Mouse (Mus musculus) heart, adult 11 months (tissue): ENCODE measurements around the gene Nectin2.
"Not testable (repeated sequence)": the region's sequence is repeated elsewhere in the genome, so short reads cannot be mapped to it uniquely, and the experiment has no call there.

Experiments used
- DNase-seq: peaks from one replicate; pipeline ENCODE4 v3.0.0; 2022

Nectin2 gene

DNA sequence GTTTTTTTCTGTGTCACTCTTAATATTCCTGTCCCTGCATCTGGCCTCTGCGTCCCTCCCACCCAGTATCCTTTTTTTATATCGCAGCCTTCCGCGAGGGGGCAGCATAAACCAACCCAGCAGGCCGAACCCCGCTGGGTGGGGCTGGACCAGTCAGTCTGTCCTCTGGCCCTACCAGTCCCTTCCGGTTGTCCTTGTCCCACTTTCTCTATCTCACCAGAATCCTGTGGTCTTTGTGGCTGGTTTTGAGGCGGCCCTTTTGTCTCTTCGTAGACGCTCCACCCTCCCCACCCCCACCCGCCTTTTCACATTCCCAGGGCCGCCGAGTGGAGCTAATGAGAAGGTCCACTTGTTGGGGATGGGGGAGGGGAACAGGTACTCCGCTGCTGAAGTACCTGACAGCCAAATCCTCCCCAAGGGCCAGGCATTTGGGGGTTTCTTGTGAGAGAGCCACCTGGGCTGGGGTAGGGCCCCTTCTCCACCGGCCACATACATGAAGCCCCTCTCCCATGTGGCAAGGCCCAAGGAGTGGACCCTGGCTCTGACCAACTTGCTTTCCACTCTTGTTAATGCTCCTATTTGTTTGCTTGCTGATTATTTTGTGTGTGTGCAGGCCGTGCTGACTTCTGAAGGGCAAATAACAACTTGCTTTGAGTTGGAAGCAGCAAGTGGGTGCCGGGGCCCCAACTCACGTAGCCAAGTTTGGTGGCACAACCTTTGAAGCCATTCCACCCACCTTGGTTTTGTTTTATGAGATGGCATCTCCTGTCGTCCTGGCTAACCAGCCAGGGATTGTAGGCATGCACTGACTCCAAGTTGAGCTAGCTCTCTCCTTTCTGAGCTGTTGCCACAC, at the start of gene Nectin2:
Gene Nectin2, minus strand, starts transcription at position 267 of the 853 bp plus-strand sequence.
- DNase-seq, result peak; percentile 99

DNA sequence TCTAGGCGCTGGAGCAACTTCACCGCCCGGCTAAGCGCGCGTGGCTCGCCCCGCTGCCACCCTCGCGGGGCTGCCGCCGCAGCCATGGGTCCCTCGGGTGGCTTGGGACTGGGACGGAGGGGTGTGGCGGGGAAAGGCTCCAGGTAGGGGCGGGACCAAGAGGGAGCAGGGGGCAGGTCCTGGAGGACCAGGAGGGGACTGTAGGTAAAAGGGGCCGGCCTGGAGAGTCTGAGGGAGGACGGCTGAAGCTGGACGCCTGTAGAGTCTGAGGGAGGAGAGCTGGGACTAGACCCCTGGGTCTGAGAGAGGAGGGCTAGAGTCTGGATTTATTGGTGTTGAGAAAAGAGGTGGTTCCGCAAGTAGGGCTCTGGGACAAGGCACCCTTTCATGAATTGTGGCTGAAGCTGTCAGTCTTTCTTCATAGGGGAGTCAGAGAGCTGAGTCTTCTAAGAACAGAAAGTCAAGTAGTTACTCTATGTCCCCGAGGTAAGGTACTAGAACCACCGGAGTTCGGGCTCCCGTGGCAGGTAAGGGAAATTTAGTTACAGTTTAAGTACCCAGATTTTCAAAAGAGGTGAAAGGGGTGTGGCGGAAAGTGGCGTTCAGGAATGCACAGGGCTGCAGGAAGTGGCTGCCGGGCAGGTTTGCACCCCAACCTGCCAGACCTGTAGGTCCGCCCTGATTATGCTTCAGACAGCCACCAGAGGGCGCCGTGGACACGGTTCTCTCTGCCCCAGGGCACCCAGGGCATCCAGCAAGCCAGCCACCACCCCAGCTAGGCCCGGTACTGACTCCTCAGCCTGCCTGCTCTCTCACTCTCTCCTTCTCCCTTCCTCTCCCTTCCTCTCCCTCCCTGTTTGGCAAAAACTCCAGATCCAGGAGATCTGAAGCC, 46.7 kb upstream of the Nectin2 start, which contains the start of gene Cblc:
Gene Cblc, minus strand, starts transcription at position 113 of the 892 bp plus-strand sequence.
- peak; percentile 97 for DNase-seq

DNA sequence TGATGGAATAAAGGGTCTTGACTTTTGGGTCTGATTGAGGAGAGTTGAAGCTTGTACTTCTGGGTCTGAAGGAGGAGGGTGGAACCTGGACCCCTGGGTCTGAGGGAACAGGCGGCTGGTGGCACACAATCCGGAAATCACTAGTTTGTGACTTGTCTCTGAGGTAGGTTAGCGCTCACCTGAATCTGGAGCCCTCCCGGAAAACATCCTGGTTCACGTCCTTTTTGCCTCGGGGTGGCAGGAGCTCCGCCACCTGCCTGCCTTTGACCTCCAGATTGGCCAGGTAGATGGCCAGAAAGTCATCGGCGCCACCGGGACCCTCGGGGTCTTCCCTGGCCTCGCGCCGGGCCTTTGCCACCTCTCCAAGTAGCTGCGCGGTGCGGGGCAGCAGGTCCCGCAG, 46.0 kb upstream of the Nectin2 start:
- DNase-seq, result no peak

GRCm38 (mm10) chr7:19795236-19795635, 45.0 kb upstream of the Nectin2 start:
- DNase-seq, result no peak

- no peak for DNase-seq
Observed at GRCm38 (mm10) chr7:19792701-19793630, 42.7 kb upstream of the Nectin2 start.

DNA sequence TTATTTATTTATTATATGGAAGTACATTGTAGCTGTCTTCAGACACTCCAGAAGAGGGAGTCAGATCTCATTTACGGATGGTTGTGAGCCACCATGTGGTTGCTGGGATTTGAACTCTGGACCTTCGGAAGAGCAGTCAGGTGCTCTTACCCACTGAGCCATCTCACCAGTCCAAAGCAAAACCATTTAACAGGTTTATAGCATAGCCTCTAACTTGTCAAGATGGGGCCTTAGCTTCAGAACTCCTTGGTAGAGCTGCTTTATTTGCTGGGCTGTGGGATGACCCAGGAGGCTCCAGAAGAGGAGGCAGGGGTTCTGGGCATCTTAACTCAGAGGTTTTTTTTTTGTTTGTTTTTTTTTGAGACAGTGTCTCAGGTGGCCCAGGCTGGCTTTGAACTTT, 41.2 kb upstream of the Nectin2 start:
- DNase-seq, result not testable (repeated sequence)

DNA sequence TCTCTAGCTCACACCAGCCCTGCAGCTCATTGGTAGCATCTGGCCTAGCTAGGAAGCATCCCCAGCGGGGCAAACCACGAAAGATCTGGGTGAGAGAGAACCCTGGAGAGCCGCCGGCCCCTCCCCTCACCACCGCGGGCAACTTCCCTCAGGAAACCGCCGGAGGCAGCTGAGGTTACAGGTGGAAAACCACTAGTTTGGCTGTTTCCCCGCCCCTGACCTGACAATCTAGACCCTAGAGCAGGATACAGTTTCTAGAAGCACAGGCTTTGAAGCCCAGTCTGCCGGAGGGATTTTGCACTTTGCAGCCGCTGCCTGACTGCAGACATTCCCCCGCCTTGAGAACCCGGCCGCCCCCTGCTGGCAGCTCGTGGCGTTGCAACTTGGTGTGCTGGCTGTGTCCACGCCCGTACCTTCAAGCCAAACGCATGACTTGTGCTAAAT, 39.6 kb upstream of the Nectin2 start:
- DNase-seq, result peak; percentile 96

GRCm38 (mm10) chr7:19785874-19786458, 35.7 kb upstream of the Nectin2 start:
- no peak for DNase-seq

DNA sequence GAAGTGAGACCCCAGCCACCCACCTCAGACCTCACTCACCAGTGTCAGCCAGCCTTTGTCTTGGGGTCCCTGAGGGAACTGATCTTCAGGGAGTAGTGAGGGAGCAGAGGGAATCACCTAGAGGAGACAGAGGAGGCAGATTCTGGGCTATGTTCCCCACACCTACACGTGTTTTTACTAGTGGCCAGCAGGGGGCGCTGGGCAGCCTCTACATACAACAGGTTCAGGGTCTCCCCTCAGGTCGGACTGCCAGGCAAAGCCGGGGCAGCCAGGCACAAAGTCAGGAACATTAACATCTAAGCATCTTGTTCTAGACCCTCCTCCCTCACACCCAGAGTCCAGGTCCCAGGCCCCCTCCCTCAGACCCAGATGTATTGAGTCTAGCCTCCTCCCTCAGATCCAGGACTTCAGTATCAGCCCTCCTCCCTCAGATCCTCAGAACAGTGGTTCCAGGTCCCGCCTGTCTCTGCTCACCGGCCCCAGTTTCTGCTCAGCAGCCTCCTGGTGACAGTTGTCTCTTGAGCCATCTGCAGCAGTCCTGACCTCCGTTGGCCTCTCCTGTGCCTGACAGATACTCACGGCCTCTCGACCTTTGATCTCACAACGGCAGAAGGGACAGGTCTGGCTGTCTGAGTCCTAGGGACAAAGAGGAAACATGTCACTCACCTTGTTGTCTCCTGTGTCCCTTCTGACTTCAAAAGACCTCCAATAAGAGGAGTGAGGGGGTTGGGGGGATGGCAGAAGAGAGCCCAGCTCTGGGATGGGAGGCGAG, 34.7 kb upstream of the Nectin2 start:
- DNase-seq, result no peak

DNA sequence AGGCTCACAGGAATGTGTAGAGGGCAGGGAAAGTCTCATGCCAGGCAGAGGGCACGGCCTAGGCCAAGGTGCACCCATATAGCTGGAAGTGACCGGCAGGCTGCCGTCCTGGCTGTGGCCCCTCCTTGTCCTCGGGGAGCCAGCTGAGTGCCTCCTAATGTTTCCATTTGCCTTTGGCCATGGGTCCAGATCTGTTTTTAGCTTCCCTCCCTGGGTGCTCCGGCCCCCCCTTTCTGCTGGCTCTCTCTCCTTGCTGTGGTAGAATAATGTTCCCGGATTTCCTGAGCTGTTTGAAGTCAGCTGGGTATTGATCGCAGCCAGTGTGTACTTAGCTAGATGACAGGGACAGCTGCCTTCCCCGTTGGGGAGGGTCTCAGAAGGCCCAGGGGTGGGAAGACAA, 33.3 kb upstream of the Nectin2 start:
- peak; percentile 99 for DNase-seq

- DNase-seq, result peak; percentile 93
Observed at GRCm38 (mm10) chr7:19782645-19783044, 32.4 kb upstream of the Nectin2 start.

DNA sequence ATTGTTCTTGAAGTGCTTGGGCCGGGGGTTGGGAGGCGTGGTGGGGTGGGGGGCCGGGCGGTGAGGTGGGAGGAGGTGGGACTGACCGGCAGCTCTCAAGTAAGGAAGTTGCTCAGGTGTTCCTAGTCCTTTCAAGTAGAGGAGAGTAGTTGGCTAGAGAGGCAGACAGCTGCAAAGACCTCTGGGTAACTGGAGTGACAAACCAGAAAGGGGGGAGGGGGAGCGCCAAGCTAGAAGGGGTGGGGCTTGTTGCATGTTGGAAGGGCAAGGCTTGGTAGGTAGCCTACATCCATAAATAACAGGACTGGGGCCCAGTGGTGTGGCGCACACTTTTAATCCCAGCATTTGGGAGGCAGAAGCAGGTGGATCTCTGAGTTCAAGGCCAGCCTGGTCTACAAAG, 31.5 kb upstream of the Nectin2 start:
- DNase-seq, result no peak

- no peak for DNase-seq
Observed at GRCm38 (mm10) chr7:19779903-19780302, 29.6 kb upstream of the Nectin2 start.

DNA sequence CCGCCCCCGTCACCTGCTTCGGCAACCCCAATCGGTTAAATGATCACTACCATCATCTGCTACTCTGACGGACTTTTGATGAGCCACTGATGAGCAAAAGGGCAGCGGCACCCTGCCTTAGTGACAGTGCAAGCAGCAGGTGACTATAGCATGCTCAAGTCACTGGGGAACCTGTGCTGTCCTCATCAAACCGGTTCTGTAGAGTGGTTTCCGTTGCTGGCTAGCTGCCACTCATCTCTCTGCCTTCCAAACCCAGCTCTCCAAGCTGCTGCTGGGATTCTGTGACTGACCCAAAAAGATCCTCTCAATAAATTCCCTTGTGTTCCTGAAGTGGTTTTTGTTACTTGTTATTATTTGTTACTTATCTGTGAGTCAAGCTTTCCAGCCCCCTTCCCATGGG, 28.4 kb upstream of the Nectin2 start:
- DNase-seq, result no peak

DNA sequence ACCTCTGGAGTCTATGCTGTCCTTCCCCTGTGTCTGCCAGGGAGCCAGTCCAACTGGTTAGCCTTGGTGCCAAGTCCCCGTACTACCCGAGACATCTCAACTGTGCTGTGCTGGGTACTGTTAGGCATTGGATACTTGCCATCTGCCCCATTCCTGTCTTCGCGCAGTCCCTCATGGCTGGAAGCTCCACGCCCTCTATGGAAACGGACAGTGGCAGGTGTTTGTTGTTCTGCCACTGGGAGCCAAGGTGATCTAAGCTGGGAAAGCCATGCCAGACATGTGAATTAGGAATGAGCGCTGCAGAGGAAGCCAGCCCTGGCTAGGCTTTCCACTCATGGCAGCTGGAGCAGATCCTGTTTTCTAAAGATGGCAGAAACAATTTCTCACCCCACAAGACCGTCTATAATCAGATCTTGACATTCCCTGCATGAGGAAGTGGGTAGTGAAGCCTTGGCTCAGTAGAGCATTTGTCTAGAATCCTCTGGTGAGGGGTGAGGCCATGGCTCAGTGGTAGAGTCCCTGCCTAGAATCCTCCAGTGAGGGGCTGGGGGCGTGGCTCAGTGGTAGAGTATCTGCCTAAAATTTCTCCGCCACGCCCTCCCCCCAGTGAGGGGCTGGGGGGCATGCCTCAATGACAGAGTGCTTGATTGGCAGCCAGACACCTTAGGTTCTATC, 26.9 kb upstream of the Nectin2 start:
- peak; percentile 98 for DNase-seq

GRCm38 (mm10) chr7:19771682-19772081, 21.4 kb upstream of the Nectin2 start:
- peak; percentile 90 for DNase-seq

DNA sequence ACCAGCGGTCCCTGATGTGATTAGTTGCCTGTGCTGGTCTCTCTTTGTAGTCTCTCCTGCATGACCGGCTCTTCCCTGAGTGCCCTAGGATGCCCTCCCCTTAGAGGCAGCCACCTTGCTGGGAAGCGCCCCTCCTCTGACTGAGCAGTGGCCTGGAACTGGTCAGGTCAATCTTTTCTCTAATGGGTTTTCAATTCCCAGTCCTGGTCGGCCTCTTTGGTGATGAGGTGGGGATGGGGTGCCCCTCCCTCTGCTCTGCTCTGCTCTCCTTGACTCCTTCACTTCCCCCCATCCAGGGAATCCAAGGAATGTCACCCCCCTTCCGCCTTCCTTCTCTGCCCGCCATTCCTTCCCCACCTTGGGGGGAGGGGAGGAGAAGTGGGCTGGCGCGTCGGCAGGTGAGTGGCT, 20.7 kb upstream of the Nectin2 start, which contains the start of gene Bcam:
Gene Bcam, minus strand, starts transcription at position 33 of the 408 bp plus-strand sequence.
- DNase-seq, result peak; percentile 93

GRCm38 (mm10) chr7:19770375-19770754, 20.1 kb upstream of the Nectin2 start:
- DNase-seq, result peak; percentile 99

GRCm38 (mm10) chr7:19769434-19770374, 19.4 kb upstream of the Nectin2 start:
- peak; percentile 94 for DNase-seq
